Mouse (Mus musculus) thymus, postnatal 10 days (tissue): ENCODE measurements around the gene Krtcap2.
"Not testable (repeated sequence)": the region's sequence is repeated elsewhere in the genome, so short reads cannot be mapped to it uniquely, and the experiment has no call there.

ENCODE experiments used
- DNase-seq, 2 experiments: peaks; one replicate each; pipeline ENCODE4 v3.0.0; 2021; ENCODE audit warnings: low spot score in 2 of 2

The Krtcap2 gene

DNA sequence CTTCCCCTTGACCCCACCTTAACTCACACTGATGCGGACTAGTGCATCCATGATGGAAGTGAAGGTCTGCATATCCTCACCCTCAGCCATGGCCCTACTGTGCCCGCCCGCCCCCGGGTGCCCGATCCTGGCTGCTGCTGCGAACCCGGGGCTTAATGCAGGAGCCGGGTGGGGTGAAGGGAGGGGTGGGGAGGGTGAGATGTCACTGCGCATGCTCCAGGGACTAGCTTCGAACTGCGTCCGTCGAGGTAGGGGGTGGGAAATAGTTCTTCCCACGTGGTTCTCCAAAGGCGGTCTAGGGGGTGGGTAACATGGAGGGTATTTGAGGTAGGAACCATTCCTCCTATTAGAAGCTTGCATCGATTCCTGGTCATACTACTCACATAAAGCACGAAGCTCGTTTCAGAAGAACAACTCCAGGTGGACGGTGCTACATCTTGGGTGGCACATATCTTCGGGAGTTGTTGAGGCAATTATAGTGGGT, at the start of gene Krtcap2:
TSS of gene Krtcap2 (plus strand) at position 279 of the 484 bp plus-strand sequence.
- peak; percentile 32 to 33 for DNase-seq

DNA sequence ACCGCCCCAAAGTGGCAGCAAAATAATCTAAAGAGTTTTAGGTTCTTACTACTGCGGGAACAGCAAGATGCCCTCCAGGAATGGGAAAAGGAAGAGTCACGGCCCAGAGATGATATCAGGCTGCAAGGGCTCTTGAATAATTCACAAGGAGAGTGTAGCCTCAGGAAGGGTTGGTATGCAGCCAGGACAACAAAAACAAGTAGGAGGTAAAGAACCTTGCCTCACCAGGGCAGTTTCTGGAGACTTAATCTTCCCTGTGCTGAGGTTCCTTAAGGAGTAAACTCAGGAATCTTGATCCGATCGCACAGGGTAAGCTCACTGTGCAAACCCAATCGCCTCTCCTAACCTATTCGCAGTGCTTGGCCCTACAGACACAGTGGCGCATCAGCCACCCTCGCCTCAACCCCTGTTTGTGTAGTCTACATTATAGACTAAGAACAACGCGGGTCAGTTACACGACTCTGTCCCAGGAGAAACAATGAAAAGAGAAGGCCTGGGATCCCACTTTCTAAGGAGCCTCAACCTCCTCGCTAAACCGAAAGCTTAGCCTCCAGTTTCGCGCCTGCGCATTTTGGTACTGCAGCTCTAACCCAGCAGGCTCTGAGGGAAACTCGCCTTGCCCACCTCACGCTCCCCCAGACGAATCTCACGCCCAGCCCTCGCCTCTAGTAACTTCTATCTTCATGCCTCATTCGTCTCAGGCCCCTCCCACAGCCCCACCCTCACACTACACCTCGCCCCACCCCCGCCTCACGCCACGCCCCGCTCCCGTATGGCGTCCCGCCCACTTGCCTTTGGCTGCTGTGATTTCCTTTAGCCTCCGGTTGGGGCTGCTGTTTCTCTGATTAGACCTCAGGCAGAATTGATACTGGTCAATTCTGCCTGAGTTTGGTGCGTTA, 49.5 kb upstream of the Krtcap2 start:
- DNase-seq = peak; percentile 90 to 91

DNA sequence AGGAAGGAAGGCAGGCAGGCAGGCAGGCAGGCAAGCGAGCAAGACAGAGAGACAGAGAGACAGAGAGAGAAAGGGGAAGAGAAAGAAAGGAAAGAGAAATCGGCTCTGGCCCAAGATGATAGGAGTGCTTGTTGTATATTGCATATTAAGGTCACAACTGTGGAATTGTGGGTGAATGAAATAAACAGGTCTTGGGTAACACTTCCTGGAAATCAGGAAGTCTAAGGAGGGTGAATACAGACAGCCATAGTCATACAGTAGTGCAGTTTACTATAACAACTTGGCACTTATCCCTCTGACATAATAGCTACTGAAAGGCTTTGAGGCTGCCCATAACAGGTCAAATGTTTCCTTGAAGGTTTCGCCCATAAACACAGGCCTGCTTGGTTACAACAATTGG, 45.9 kb upstream of the Krtcap2 start:
- no peak for DNase-seq

DNA sequence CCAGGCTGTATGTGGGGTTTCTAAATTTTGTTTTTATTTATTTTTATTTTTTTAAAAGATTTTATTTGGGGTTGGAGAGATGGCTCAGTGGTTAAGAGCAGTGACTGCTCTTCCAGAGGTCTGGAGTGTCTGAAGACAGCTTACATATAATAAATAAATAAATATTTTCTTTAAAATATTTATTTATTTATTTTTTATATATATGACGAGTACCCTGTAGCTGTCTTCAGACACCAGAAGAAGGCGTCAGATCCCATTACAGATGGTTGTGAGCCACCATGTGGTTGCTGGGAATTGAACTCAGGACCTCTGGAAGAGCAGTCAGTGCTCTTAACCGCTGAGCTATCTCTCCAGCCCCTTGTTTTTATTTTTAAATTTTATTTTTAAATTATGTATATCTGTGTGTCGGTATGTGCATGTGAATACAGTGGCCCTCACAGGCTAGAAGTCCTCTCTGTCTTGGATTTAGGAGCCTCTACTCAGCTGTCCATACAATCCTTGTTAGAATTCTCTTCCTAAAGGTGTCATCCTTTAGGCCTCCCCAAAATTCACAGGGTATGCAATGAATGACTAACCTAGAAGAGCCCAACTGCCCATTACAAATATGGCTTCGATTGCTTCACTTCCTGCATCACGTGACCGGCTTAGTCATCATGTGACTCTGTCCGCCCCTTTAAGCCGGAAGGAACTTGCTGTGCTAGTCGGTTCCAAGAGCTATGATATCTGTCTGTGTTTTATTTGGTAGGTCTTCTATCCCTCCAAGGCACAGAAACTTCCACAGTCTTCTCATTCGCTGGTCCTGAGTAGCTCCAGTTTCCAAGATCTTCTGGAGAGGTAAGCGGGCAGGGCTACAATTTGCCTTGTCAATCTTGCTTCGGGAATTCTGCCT, 43.3 kb upstream of the Krtcap2 start, which contains the start of gene Gba:
TSS of gene Gba (plus strand) at position 676 of the 889 bp plus-strand sequence.
- peak; percentile 75 to 86 for DNase-seq

DNA sequence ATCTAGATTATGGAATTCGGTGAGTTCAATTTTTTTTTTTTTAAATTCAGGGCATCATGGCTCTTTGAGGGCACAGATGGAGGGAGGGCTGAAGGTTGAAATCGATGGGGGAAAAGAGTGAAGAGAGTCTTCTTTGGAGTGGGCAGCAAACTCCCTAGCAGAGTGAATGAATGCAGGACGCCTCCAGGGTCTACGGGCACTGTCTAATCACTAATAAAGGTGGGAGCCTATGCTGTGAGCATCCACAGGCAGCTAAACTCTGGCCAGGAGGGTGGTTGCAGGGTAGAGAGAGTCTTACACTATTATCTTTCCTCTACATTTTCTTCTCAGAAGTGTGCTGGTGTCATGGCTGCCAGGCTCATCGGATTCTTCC, 42.6 kb upstream of the Krtcap2 start:
- DNase-seq = no peak

DNA sequence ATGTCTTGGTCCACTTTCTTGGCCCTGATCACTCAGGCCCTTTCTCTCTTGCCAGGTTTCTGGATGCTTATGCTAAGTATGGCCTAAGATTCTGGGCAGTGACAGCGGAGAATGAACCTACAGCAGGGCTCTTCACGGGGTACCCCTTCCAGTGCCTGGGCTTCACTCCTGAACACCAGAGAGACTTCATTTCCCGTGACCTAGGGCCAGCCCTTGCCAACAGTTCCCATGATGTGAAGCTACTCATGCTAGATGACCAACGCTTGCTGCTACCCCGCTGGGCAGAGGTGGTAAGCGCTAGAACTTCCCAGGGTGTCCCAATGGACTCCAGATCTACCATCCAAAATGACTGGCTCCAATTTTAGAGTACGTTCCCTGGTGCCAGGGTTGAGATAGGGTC, 39.7 kb upstream of the Krtcap2 start:
- no peak for DNase-seq

DNA sequence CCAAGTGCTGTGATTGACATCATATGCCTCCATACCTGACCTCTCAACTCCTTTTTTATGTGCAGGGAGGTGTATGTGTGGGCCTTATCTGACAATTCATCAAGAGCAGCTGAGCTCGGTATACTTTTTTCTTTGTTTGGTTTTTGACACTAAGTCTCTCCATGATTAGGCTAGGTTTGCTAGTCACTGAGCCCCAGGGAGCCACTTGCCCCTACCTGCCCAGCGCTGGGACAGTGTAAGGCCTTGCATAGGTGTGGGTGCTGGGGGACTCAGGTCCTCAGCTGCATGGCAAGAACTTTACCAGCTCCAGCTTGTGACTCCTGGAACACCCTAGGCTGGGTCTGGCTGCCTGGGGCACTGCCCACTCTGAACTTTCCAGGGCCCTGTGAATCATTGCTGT, 39.1 kb upstream of the Krtcap2 start:
- DNase-seq = no peak

DNA sequence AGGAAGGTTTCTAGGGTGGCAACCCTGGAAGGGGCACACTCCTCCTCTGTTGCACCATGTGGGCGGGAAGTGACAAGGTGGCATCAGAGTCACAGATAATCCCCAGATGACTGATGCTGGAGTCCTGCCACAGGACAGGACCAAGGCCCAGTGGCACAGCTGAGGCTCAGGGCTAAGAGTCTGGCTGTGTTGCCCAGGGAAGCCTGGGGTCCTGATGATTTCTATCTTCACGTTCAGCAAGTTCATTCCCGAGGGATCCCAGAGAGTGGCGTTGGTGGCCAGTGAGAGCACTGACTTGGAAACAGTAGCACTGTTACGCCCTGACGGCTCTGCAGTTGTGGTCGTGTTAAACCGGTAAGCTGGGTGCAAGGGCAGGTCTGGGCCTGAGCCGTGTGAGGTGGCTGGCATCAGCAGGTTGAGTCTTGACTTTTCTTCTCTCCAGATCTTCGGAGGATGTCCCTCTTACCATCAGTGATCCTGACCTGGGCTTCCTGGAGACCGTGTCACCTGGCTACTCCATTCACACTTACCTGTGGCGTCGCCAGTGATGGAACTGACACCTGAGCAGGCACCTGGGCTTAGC, 37.6 kb upstream of the Krtcap2 start:
- DNase-seq = no peak

DNA sequence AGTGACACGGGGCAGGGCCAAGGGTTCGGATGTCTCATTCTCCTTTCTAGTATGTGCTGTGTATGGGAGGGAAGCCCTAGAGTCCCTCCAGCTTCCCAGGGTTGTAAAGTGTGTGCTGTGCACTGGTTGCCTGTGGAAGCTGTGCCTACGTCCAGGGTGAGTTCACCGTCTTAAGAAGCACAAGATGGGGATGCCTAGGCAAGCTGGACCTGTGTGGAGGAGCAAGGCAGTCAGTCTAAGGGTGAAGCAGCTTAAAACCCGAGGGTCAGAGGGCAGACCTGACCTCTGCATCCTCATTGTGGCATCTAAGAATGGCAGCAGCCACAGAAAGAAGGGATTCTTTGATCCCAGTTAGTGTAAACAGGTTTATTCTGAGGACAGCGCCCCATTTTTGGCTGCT, 37.0 kb upstream of the Krtcap2 start:
- DNase-seq = no peak

DNA sequence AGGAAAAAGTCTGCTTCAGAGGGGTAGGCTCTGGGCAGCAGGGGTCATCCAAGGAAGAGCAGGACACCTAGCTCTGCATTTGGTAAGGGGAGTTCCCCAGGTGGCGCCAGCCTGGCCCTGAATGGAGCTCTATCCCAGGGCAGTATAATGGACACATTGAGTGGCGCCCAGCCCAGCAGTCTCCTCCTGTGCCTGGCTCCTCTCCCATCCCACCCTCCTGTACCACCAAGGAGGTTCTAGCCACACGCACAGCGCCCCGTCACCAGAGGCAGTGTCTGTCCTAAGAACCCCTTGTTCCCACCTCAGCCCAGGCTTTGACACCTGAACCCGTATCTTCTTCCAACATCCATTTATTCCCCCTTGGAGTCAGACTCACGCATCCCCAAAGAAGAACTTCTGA, 36.0 kb upstream of the Krtcap2 start:
- DNase-seq = no peak

DNA sequence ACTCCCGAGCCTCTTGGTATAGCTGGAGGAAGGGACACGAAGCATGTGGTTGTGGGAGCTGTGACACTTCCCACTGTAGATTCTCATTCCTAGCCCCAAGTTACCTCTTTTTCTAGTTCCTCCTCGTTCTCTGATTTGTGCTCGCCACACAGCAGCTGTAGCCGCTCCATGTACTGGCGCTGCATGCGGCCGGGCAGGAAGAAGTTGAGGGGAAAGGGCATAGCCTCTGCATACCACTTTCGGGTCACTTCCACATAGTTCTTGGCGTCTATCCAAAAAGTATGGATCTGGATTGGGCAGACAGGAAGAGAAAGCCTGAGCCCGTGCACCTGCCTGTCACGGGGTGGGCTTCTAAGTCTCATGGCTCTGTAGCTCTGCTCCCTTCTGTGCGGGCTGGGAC, 35.6 kb upstream of the Krtcap2 start:
- no peak for DNase-seq

DNA sequence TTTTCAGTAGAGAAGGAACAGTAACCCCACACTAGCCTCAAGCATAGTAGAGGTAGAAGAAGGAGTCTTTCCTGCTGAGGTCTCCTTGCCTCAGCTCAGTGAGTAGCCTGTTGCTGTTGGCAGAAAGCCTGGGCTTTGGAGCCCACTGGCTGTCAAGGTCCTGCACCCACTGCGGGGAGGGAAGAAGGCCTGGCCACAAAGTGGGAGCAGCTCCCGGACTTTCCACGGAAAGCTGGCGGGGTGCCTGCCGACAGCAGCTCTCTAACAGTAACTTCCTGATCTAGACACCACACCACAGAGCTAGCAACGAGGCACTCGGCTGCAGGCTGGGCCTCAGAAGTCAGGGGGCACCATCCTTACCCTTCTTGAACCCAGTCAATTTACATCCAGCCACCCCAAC, 35.0 kb upstream of the Krtcap2 start:
- no peak for DNase-seq

DNA sequence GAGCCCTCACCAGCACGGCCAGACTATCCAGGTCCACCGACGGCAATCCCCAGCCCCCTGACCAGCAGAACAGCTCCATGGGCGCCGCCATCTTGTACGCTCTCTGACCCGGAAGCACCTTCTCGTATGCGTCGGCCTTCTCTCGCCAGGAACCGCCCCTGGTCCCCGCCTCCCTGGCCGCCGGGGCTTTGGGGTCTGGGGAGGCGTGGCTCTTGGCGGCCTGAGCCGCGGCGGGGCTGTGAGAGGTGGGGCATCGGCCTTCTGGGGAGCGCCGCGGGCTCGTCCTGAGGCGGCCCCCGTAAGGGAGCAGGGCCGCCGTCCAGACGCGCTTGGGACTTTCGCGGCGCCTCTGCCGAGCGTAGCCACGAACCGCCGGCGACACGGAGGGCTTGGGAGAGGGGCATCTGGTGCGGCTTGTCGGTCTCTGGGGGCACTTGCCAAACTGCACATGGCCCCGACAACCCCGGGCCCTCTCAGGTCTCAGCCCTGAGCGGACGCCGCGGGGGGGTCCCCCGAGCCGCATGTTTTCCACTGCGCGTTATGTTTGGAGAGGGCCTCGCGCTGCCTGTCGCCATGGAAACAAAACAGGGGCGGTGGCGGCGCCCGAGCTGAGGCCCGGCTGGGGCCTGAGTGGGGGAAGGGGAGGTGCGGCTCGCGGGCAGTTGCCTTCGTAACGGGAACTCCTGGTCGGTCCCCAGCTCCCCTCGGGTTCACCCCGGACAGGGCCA, 31.8 kb upstream of the Krtcap2 start:
- DNase-seq = peak; percentile 73 to 77

DNA sequence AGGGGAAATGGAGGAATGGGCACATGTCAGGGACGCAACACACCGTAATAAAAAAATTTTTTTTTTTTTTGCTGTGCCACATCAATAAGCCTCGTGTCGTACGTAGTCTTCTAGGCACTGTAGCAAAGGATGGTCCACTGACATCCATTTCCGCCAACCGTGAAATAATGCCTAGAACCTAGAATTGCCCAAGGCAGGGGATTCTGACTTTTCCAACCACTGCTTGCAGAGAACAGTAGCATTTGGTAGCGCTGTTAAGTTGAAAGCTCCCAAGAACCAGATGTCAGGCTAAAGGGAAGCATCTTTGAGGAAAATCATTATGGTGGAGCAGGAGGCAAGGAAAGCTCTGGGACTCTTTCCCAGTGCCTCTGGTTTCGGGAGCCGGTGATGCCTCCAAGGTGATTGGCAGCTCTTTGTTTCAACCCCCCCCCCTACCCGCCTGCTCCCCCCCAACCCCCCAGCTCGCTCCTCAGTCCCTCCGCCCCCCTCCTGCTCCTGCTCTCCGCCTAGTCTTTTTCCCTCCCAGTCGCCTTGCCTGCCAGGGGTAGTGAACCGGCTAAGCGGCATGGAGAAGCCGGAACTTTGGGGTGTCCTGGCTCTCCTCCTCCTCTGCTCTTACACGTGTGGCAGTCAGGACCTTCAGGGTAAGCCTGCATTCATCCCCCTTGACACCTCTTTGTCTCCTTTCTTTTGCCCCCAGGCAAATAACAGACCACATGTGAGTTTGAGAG, 30.9 kb upstream of the Krtcap2 start, which contains the start of gene Thbs3:
TSS of gene Thbs3 (plus strand) at position 500 of the 731 bp plus-strand sequence.
- no peak for DNase-seq

DNA sequence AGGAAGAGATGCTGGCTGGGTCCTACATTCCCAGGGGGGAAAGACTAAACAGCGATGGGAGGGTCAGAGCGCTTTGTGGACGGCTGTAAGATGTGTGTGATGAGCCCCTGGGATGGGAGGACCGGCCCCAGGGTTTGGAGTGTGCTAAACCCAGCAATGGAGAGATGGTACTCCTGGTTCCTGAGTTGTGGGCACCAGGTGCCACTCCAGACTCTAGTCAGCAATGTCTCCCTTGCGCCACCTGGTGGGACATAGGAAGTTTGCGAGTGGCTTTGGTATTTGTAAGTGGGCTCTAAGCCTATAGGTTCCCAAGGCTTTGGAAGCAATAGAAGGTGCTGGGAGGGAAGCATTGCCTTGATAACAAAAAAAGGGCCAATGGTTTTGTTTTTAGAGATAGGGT, 29.9 kb upstream of the Krtcap2 start:
- DNase-seq = peak; percentile 70 to 85

DNA sequence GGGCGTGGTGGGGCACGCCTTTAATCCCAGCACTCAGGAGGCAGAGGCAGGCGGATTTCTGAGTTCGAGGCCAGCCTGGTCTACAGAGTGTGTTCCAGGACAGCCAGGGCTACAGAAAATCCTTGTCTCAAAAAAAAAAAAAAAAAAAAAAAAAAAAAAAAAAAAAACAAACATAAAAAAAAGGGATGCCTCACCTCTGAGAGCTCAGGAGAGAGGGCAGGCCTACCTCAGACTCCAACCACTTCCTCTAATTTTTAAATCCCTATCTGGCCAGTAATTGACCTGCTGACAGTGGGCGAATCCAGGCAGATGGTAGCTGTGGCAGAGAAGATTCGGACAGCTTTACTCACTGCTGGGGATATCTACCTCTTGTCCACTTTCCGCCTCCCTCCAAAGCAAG, 29.4 kb upstream of the Krtcap2 start:
- not testable (repeated sequence) for DNase-seq

DNA sequence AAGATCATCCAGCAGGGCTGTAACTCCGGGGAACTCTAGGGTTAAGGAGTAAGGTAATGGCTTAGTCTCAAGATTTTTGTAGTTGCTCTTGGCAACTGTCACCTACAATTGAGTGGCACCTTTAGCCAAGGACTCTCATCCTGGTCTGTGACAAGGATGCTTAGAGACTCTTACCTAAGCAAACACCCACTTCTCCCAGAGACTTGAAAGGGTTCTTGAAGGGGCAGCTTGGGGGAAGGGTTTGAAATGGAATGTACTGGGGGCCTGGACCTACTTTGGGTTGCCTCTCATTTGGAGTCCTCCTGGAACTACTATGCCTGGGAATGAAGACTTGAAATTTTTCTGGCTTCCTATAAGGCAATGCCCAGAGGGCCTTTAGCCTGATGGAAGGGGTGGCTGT, 27.5 kb upstream of the Krtcap2 start:
- no peak for DNase-seq

DNA sequence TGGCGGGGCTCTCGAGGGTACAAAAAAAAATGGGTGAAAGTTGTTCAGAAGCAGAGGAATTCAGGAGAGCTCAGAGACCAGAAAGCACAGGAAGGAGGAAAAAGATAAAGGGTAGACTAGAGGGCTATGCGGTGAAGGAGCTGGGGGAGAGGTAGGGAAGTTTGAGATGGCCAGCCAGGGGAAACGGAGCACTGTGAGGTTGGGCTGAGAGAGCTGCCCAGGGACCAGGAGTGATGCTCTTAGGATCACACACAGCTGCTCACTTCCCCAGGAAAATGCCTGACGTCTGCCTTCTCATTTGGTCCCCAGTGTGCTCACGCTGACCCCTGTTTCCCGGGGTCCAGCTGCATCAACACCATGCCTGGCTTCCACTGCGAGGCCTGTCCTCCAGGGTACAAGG, 26.2 kb upstream of the Krtcap2 start:
- DNase-seq = no peak

DNA sequence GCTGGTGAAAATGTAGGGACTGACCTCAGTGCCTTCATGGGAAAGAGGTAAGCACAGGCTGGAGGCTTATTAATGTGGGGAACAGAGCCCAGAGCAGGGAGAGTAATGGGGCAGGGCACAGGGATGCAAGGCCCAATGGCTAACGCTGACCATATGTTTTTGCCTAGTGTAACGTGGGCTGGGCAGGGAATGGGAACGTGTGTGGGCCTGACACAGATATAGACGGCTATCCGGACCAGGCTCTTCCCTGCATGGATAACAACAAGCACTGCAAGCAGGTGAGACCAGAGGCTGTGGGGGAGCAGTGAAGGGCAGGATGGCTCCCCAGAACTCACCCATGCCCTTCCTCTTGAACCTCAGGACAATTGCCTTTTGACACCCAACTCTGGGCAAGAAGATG, 24.6 kb upstream of the Krtcap2 start:
- no peak for DNase-seq

DNA sequence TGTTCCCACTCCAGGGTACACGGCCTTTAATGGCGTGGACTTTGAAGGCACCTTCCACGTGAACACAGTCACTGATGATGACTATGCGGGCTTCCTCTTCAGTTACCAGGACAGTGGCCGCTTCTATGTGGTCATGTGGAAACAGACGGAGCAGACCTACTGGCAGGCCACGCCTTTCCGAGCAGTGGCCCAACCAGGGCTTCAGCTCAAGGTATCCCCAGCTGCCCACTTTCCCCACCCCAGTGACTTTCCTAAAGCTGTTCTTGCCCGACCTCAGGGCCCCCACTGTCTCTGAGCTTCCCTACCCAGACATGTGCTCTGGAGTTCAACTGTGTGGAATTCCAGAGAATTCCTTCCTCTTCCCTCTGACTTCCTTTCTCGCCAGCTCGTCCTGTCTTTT, 21.0 kb upstream of the Krtcap2 start:
- DNase-seq = no peak
